Mouse (Mus musculus) limb, embryonic 15.5 days (tissue): ENCODE measurements around the gene Tsen54. TPM values are rescaled to one million over a fixed set of nuclear protein-coding genes. Genes with fewer than 3 reads are reported as not detected.
A peak's percentile ranks its signal among the peaks of the same experiment; 100 is the strongest.

Experiments
- ATAC-seq: fragments of 200-750 bp; cut with Nextera tagmentation; 2 replicates; pipeline ENCODE4 v1.8.0; 2017; ENCODE audit warnings: low read depth, moderate TSS enrichment; ENCODE audit not compliant: insufficient number of reproducible peaks, low FRiP score, low TSS enrichment
- H3K27ac ChIP-seq: fragments of 300-500 bp; sonication (generic); 2 replicates; pipeline ENCODE4 v1.5.1; 2015; ENCODE audit warnings: moderate library complexity, mild to moderate bottlenecking, inconsistent platforms
- H3K27me3 ChIP-seq: fragments of 300-500 bp; sonication (generic); 2 replicates; pipeline ENCODE4 v1.6.1; 2015; ENCODE audit warnings: inconsistent platforms
- H3K36me3 ChIP-seq: fragments of 300-500 bp; sonication (generic); 2 replicates; pipeline ENCODE4 v1.6.1; 2015; ENCODE audit warnings: inconsistent platforms
- H3K4me1 ChIP-seq: fragments of 300-500 bp; sonication (generic); 2 replicates; pipeline ENCODE4 v1.6.1; 2015; ENCODE audit warnings: inconsistent platforms
- H3K4me2 ChIP-seq: fragments of 300-500 bp; sonication (generic); 2 replicates; pipeline ENCODE4 v1.6.1; 2015; ENCODE audit warnings: mild to moderate bottlenecking, inconsistent platforms
- H3K4me3 ChIP-seq: fragments of 300-500 bp; sonication (generic); 2 replicates; pipeline ENCODE4 v1.5.1; 2015; ENCODE audit warnings: mild to moderate bottlenecking, inconsistent platforms
- H3K9ac ChIP-seq: fragments of 300-500 bp; sonication (generic); 2 replicates; pipeline ENCODE4 v1.6.1; 2015; ENCODE audit warnings: inconsistent platforms
- H3K9me3 ChIP-seq: fragments of 300-500 bp; sonication (generic); 2 replicates; pipeline ENCODE4 v1.6.1; 2016; ENCODE audit warnings: inconsistent platforms
- WGBS: fragments of 180-500 bp; shearing (Covaris S2); methylation state at CpG from one replicate; pipeline ENCODE4 v1.1.7; 2015; 5-methylcytosine and 5-hydroxymethylcytosine counted together
- polyA plus RNA-seq: library from polyadenylated mRNA; unstranded; fragments of >200 nt; fragmentation: Nextera tagmentation; extraction: Ambion mirVana; gene quantifications from 2 replicates; pipeline ENCODE4 v1.2.1, GENCODE M21; 2015

Tsen54 gene
- polyA plus RNA-seq, 1 experiment from 2014 or later = 31.3 TPM

DNA sequence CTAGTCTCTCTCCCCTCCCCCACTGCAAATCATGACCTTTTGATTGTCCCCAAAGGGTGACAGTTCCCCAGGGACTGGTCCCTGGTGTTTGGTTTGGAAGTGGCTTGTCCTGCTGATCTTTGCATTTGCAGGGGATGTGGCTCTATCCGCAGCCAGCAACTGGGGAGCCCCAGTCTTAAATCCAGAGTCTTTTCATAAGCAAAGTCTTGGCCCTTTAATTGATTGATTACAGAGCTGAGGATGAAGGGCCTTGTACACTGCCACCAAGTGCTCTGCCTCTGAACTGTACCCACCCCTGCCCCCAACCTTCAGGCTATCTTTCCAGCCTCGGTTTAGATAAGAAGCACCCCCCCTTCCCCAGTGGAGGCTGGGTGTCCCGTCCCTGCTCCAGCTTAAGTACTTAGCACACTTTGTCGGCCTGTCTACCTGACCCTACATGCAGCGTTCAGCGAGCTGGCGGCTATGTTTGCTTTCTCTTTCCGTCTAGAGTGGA, 18.5 kb downstream of the Tsen54 start:
- no peaks in the 10 kb centered on the region for H3K9me3 ChIP-seq
- H3K27me3 ChIP-seq = peaks cover 16% of the 10 kb centered on the region
- WGBS = 24% methylated on average over 8 of the region's 8 CpGs
- H3K4me2 ChIP-seq = no peak overlapping the region
- 0 out of 2 replicates have a peak overlapping the region, but pooled peaks have one; percentile 12 for H3K27ac ChIP-seq
- no peak for ATAC-seq
- peaks cover 33% of the 10 kb centered on the region for H3K4me1 ChIP-seq
- H3K4me3 ChIP-seq = no peak overlapping the region
- no peak overlapping the region for H3K9ac ChIP-seq
- H3K36me3 ChIP-seq = no peaks in the 10 kb centered on the region

DNA sequence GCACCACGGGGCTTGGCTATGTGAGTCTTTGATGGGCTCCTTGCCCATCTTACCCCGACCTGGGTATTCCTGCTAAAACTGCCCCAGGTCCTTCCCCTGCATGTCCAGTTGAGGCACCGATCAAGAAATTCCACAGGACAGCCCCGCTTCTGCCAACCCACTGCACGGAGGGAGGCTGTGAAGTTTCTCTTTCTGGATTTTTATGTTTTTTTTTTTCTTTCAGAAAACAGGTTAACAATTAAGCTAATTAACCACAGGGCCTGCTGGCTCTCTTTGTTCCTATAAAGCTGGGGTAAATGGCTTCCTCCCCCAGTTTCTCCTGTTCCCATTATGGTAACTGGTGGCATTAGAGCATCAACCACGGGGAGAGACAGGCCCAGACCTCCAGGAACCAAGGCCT, 19.5 kb downstream of the Tsen54 start:
- no peak overlapping the region for H3K27ac ChIP-seq
- no peak overlapping the region for H3K4me3 ChIP-seq
- ATAC-seq = no peak
- WGBS = 56% methylated on average over 6 of the region's 6 CpGs
- H3K9me3 ChIP-seq = no peaks in the 10 kb centered on the region
- H3K9ac ChIP-seq = no peak overlapping the region
- H3K27me3 ChIP-seq = peaks cover 16% of the 10 kb centered on the region
- peaks cover 38% of the 10 kb centered on the region for H3K4me1 ChIP-seq
- no peak overlapping the region for H3K4me2 ChIP-seq
- no peaks in the 10 kb centered on the region for H3K36me3 ChIP-seq

DNA sequence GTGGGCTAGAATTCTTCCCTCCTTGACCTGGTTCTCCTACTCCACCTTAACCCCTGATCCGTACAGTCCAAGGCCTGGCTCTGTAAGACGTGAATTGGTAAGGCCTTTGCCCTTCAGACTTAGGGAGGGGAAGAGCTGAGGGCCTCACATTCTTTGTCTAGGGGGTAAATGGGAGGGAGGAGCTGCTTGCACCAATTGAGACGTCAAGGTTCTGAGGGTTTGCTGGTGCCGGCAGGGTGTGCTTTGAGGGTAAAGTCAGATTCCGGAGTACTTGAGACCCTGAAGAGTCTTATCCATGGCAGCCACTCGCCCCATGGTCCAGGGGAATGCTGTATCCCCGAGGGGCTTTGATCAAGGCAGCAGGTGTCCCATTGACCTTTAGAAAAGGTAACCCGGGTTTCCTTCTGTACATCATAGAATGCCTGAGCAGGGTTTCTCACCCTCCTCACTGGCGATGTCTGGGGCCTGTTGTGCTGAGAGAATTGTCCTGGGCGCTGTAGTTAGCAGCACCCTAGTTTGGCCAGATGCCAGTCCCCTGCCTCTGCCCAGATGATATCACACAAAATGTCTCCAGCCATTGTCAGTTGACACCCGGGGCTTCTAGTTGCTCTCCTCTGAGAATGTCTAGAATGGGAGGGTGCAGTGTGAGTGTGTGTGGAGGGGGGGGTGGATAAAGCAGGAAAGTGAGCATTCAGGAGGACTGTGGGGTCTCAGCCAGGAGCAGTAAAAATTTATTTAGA, 22.3 kb downstream of the Tsen54 start:
- no peaks in the 10 kb centered on the region for H3K9me3 ChIP-seq
- WGBS = 51% methylated on average over 11 of the region's 11 CpGs
- no peak overlapping the region for H3K4me2 ChIP-seq
- H3K36me3 ChIP-seq = no peaks in the 10 kb centered on the region
- no peak overlapping the region for H3K9ac ChIP-seq
- ATAC-seq = no peak
- no peaks in the 10 kb centered on the region for H3K27me3 ChIP-seq
- H3K4me3 ChIP-seq = no peak overlapping the region
- no peak overlapping the region for H3K27ac ChIP-seq
- peaks cover 39% of the 10 kb centered on the region for H3K4me1 ChIP-seq

DNA sequence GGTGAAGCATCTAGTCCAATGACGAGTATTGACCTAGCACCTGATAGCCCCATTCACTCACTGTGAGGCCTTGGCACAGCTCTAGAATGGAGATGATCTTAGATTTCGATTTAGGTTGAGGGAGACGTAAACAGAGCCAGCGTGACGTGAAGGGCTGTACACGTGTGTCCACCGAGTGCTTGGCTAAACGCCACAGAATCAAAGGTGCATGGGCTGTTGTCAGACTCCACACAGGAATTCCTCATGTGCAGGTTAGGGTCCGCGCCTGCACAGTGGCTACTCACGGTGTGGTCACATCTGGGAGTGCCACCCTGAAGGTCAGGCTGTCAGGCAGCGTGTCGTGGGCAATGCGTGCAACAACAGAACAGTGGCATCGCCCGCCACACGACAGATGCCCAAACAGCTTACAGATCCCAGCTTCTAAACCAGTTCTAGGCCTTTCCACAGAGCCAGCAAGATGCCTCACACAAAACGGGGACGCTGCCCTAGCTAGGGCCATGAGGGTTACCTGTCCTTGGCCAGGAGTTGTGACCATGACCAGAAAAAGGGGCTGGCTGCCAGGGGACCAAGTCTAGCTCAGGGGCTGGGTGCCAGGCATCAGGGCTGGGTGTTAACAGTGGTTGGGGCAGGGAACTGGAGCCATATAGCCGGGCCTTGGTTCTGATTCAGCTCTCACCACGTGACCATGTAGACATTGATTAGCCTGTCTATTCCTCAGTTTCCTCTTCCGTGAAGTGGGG, 23.3 kb downstream of the Tsen54 start:
- no peak; the same call in 1 of the 2 replicates for ATAC-seq
- Histone ChIP-seq H3K4me2 (no peak overlapping the region), H3K27me3 (no peaks in the 10 kb centered on the region), H3K4me1 (peaks cover 39% of the 10 kb centered on the region), H3K9ac (no peak overlapping the region), H3K36me3 (no peaks in the 10 kb centered on the region), H3K9me3 (no peaks in the 10 kb centered on the region), H3K27ac (no peak overlapping the region), H3K4me3 (no peak overlapping the region)
- WGBS = 91% methylated on average over 22 of the region's 22 CpGs

DNA sequence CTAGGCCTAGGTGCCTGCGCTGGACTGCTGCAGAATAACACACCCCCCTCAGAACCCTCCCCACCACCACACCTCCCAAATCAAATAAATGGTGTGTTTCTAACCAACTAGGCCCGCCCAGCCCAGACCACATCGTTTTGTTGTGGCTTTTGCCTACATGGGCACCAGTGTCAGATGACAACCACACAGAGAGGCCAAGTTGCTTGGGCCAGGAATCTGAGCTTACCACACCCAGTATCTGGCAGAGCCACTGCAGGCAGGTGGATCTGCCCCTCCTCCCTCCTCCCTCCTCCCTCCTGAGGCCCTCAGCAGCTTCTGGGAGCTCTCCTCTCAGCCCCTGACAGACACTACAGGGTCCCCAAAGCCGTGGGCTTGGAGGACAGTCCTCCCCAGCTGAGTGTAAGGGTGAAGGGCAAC, 24.4 kb downstream of the Tsen54 start:
- no peak for ATAC-seq
- 30% methylated on average over 4 of the region's 4 CpGs for WGBS
- Histone ChIP-seq H3K27ac (peak overlapping the region; percentile 48), H3K4me3 (no peak overlapping the region), H3K9me3 (no peaks in the 10 kb centered on the region), H3K9ac (no peak overlapping the region), H3K4me2 (no peak overlapping the region), H3K4me1 (peaks cover 34% of the 10 kb centered on the region), H3K27me3 (no peaks in the 10 kb centered on the region), H3K36me3 (no peaks in the 10 kb centered on the region)

DNA sequence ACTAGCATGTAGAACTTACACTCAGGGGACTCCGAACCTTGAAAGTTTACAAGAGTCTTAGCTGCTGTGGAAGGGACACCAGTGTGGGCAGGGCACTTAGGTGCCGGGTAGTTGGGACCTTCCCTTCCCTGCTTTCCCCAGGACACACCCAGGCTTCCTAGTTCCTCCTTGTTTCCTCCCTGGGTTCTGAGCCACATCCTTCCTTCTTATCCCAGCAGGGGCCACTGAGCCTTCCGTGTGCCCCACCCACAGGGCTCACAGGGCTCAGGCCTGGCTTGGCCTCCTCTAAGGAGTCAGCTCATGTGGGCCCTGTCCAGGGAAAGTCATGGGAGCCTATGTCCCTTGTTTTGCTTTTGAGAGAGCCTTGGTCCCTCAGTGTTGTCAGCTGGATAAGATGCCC, 25.2 kb downstream of the Tsen54 start:
- Histone ChIP-seq H3K27ac (no peak overlapping the region), H3K9ac (no peak overlapping the region)
- 56% methylated on average over 3 of the region's 3 CpGs for WGBS

DNA sequence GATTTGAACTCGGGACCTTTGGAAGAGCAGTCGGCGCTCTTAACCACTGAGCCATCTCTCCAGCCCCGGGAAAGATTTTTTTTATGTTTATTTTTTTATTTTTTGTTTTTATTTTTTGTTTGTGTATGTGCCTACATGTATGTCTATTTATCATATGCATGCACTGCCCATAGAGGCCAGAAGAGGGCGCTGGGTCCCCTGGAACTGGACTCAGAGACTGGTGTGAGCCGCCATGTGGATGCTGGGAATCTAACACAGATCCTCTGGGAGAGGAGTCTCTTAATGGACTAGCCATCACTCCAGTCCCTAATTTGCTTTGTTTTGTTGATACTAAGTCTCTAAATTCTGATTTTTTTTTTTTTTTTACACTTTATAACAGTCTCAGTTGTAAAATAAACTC, 26.5 kb downstream of the Tsen54 start:
- no peaks in the 10 kb centered on the region for H3K27me3 ChIP-seq
- no peak overlapping the region for H3K9ac ChIP-seq
- H3K36me3 ChIP-seq = peaks cover 11% of the 10 kb centered on the region
- 84% methylated on average over 6 of the region's 6 CpGs for WGBS
- no peak overlapping the region for H3K4me3 ChIP-seq
- H3K4me2 ChIP-seq = no peak overlapping the region
- H3K9me3 ChIP-seq = no peaks in the 10 kb centered on the region
- no peak for ATAC-seq
- H3K4me1 ChIP-seq = peaks cover 29% of the 10 kb centered on the region
- H3K27ac ChIP-seq = no peak overlapping the region

More for the DNA sequence above, 25.2 kb downstream of the Tsen54 start:
- ATAC-seq = no peak
- no peaks in the 10 kb centered on the region for H3K9me3 ChIP-seq
- H3K4me2 ChIP-seq = no peak overlapping the region
- no peaks in the 10 kb centered on the region for H3K27me3 ChIP-seq
- H3K4me3 ChIP-seq = no peak overlapping the region
- peaks cover 30% of the 10 kb centered on the region for H3K4me1 ChIP-seq
- no peaks in the 10 kb centered on the region for H3K36me3 ChIP-seq

DNA sequence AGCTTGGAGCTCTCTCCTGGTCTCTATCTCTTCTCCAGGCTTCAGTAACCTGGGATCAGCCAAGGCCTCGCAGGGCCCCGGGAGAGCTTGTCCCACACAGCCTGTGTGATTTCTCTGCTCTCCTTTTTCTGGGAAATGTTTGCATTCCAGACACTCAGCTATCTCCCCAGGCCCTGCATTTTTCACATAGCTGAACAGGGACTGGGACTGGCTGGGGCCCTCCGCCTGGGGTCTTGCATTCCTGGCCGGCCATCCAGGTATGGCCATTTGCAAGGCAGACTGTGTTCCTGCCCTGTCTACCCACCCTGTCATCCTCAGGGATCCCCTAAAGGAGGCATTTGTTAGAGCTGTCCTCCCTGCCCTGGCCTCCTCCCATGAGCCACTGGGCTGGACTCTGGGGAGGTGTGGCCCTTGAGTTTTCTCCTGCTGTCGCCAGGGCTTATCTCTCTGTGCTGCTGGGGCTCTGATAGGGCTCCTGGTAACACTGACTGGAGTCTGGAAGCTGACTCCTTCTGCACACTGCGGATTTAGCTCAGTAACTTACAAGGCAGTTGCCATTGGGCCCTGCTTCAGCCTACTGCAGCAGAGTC, 27.5 kb downstream of the Tsen54 start:
- ATAC-seq = no peak

DNA sequence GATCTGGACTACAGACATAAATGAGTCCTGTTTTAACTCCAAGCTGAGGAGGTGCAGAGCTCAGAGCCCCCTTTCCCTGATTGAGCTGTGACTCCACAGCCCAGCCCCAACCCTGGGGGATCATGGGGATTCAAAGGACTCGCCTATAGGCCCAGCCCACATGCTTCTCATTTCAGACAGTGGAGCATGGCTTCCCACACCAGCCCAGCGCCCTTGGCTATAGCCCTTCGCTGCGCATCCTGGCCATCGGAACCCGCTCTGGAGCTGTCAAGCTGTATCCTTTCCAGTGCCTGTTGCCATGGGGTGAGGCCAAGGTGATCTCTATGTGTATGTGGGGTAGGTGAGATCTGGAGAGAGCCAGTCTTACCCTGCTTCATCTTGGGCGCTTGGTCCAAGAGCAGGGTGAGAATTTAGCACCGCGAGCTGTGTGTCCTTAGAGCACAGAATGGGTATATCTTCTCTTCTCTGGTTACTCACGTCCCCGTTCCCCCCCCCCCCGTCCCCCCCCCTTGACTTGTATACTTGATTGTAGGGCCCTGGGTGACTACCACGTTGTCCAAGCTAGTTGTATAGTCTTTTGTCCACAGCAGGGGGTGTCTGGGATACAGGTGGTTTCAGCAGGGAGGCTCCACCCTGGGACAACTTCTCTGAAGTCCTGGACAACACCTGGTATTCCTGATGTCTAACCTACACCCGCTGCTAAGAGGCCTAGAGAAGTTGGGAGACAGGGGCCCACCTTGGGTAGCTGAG, 28.8 kb downstream of the Tsen54 start:
- no peak for ATAC-seq
- Histone ChIP-seq H3K9me3 (no peaks in the 10 kb centered on the region), H3K27ac (no peak overlapping the region), H3K36me3 (peaks cover 15% of the 10 kb centered on the region), H3K9ac (no peak overlapping the region), H3K4me3 (no peak overlapping the region), H3K4me2 (no peak overlapping the region), H3K4me1 (peaks cover 29% of the 10 kb centered on the region), H3K27me3 (no peaks in the 10 kb centered on the region)
- WGBS = 86% methylated on average over 11 of the region's 14 CpGs

More for the DNA sequence above, 27.5 kb downstream of the Tsen54 start:
- peak overlapping the region; percentile 11 for H3K27ac ChIP-seq
- 21% methylated on average over 6 of the region's 6 CpGs for WGBS
- no peak overlapping the region for H3K4me3 ChIP-seq
- H3K36me3 ChIP-seq = peaks cover 15% of the 10 kb centered on the region
- no peak overlapping the region for H3K4me2 ChIP-seq
- no peak overlapping the region for H3K9ac ChIP-seq
- peaks cover 29% of the 10 kb centered on the region for H3K4me1 ChIP-seq
- H3K27me3 ChIP-seq = no peaks in the 10 kb centered on the region
- no peaks in the 10 kb centered on the region for H3K9me3 ChIP-seq

DNA sequence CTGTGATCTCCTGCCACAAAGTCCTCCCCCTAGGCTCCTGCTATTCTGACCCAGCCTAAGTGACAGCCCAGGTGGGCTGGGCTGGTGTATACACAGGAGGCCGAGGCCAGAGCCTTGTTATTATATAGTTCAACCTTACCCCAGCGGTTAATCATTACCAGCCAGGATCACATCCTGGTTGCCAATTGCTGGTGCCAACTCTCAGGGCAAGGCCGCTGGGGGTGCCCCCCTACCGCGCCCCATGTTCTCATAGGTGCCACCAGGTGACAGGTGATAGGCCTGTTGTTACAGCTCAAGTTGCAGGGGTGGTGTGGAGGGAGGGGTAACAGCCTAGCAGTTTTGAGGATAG, 29.3 kb downstream of the Tsen54 start:
- no peak overlapping the region for H3K27ac ChIP-seq
- 77% methylated on average over 5 of the region's 5 CpGs for WGBS
- H3K9me3 ChIP-seq = no peaks in the 10 kb centered on the region
- no peak overlapping the region for H3K9ac ChIP-seq
- no peaks in the 10 kb centered on the region for H3K27me3 ChIP-seq
- H3K36me3 ChIP-seq = peaks cover 15% of the 10 kb centered on the region
- no peak for ATAC-seq
- H3K4me1 ChIP-seq = peaks cover 26% of the 10 kb centered on the region
- no peak overlapping the region for H3K4me2 ChIP-seq
- no peak overlapping the region for H3K4me3 ChIP-seq

DNA sequence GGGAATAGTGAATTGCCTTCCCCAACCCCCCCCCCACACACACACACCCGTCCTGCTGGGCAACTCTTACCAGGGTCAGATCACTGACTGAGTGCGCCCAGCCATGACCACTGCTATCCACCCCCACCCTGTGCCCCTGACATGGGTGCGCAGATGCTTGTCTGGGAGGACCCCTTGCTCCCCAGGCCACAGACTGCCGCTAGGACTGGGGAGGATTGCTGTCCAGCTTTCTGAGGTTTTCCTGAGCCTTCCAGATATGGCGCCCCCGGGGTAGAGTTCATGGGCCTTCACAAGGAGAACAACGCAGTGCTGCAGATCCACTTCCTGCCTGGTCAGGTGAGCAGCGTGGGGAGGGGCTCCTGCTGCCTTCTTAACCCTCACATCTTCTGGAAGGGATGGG, 29.7 kb downstream of the Tsen54 start:
- Histone ChIP-seq H3K9me3 (no peaks in the 10 kb centered on the region), H3K27ac (no peak overlapping the region), H3K4me2 (no peak overlapping the region), H3K9ac (no peak overlapping the region), H3K27me3 (no peaks in the 10 kb centered on the region), H3K36me3 (peaks cover 15% of the 10 kb centered on the region), H3K4me1 (peaks cover 22% of the 10 kb centered on the region), H3K4me3 (no peak overlapping the region)
- no peak for ATAC-seq
- WGBS = 72% methylated on average over 8 of the region's 8 CpGs
